Mouse (Mus musculus) hindbrain, embryonic 14.5 days (tissue): ENCODE data around the gene Hdgfl2. TPM values are rescaled to one million over a fixed set of nuclear protein-coding genes. Genes with fewer than 3 reads are reported as not detected.
"Not testable (repeated sequence)": the region's sequence is repeated elsewhere in the genome, so short reads cannot be mapped to it uniquely, and the experiment has no call there.

Experiments used
- ATAC-seq: fragments of 200-750 bp; cut with Nextera tagmentation; 2 replicates; pipeline ENCODE4 v1.8.0; 2017; ENCODE audit warnings: moderate number of reproducible peaks, mild to moderate bottlenecking, moderate TSS enrichment, moderate library complexity; ENCODE audit not compliant: low FRiP score
- DNase-seq: peaks from one replicate; pipeline ENCODE4 v3.0.0-alpha.2; 2015; ENCODE audit warnings: low spot score
- H3K27ac ChIP-seq: fragments of 300-500 bp; sonication (generic); 2 replicates; pipeline ENCODE4 v1.5.1; 2014; ENCODE audit warnings: mild to moderate bottlenecking, moderate library complexity
- H3K27me3 ChIP-seq: fragments of 300-500 bp; sonication (generic); 2 replicates; pipeline ENCODE4 v1.6.1; 2014; ENCODE audit warnings: mild to moderate bottlenecking, low read length, mixed read lengths; ENCODE audit not compliant: control insufficient read depth, insufficient read depth
- H3K36me3 ChIP-seq: fragments of 300-500 bp; sonication (generic); replicated peaks from 2 replicates; pipeline ENCODE4 v1.6.1; 2014; ENCODE audit not compliant: control insufficient read depth, insufficient read depth
- H3K4me1 ChIP-seq: fragments of 300-500 bp; sonication (generic); replicated peaks from 2 replicates; pipeline ENCODE4 v1.6.1; 2014; ENCODE audit warnings: antibody characterized with exemption, low read length, mixed read lengths; ENCODE audit not compliant: control insufficient read depth, insufficient read depth
- H3K4me2 ChIP-seq: fragments of 300-500 bp; sonication (generic); replicated peaks from 2 replicates; pipeline ENCODE4 v1.6.1; 2014; ENCODE audit warnings: mild to moderate bottlenecking, moderate library complexity
- H3K4me3 ChIP-seq: fragments of 300-500 bp; sonication (generic); replicated peaks from 2 replicates; pipeline ENCODE4 v1.5.1; 2014; ENCODE audit warnings: mild to moderate bottlenecking, low read length
- H3K9ac ChIP-seq: fragments of 300-500 bp; sonication (generic); 2 replicates; pipeline ENCODE4 v1.6.1; 2014
- H3K9me3 ChIP-seq: fragments of 300-500 bp; sonication (generic); 2 replicates; pipeline ENCODE4 v1.6.1; 2016; ENCODE audit warnings: low read length; ENCODE audit not compliant: control insufficient read depth
- WGBS: fragments of 180-500 bp; shearing (Covaris S2); extraction: QIAGEN DNeasy Blood & Tissue Kit; methylation state at CpG from one replicate; pipeline ENCODE4 v1.1.7; 2014; 5-methylcytosine and 5-hydroxymethylcytosine counted together
- polyA plus RNA-seq: library from polyadenylated mRNA; unstranded; fragments of >200 nt; fragmentation: Nextera tagmentation; extraction: Ambion mirVana; gene quantifications from 2 replicates; pipeline ENCODE4 v1.2.1, GENCODE M21; 2014

Gene Hdgfl2
- polyA plus RNA-seq, 1 experiment from 2014 or later, result 98.1 TPM

DNA sequence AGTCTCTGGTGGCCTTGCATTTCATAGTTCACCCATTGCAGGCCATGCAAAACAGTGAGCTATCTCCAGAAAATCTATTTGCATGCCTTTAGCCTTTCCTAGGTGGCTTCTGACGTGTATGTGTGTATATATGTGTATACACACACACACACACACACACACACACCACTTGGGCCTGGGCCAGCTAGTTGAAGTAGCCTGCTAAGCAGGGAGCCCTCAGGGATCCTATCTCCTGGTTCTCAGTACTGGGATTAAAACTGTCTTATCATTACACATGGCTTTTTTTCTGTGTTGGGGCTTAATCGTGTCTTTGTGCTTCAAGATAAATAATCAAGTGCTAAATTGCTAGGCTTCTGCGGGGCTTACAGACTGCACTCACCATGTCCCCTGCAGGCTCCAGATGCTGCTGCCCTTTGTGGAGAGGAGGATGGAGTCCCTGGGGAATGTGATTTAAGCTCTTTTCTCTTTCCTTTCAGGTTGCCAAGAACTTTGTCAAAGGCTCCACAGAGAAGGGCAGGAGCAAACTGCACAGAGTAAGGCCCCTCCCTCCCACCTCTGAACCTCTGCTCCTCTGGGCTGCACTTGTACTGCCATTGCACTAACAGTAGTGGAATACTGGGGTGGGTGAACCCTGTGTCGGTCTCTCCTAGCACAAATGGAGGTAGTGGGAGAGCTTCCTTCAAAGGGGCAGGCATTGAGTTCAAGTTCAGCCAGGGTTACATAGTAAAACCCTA lies 23.3 kb upstream of the Hdgfl2 start:
- no peak overlapping the region for H3K4me2 ChIP-seq
- peak; percentile 27; the same call in 1 of the 2 replicates for ATAC-seq
- WGBS, result 65% methylated on average over 4 of the region's 4 CpGs

DNA sequence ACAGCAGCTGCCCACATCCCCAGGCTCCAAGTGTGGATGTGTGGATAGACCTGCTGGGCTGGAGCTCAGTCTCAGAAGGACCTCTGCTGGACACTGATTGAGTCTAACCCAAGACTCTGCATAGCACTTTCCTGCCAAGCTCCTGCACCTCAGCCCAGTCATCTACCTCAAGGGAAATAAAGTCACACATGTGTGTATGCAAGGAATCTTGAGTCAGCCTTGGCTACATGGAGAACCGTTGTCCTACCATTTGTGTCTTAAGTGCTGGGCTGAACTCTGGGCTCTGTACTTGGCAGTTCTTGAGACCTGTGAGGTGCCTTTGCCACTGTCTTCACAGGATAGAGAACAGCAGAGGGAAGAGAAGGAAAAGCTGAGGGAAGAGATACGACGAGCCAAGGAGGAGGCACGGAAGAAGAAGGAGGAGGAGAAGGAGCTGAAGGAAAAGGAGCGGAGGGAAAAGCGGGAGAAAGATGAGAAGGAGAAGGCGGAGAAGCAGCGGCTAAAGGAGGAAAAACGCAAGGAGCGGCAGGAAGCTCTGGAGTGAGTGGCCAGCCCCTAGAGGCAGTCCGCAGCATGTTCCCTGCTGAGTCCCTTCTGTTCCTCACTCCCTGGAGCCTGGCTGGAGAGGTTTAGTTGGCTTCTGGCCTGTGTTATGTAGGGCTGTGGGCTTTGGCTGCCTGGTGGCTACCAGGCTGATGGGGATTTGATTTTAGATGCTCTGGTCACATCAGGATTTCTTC lies 21.9 kb upstream of the Hdgfl2 start:
- Histone ChIP-seq H3K27me3 (no peaks in the 10 kb centered on the region), H3K4me2 (no peak overlapping the region), H3K36me3 (peaks cover 27% of the 10 kb centered on the region), H3K9me3 (no peaks in the 10 kb centered on the region), H3K9ac (no peak overlapping the region), H3K4me3 (no peak overlapping the region), H3K4me1 (no peaks in the 10 kb centered on the region), H3K27ac (no peak overlapping the region)
- DNase-seq (no peak), ATAC-seq (no peak)
- 84% methylated on average over 11 of the region's 11 CpGs for WGBS

More for the DNA sequence above, 23.3 kb upstream of the Hdgfl2 start:
- Histone ChIP-seq H3K27me3 (no peaks in the 10 kb centered on the region), H3K9me3 (no peaks in the 10 kb centered on the region), H3K4me1 (no peaks in the 10 kb centered on the region), H3K36me3 (peaks cover 19% of the 10 kb centered on the region), H3K27ac (0 out of 2 replicates have a peak overlapping the region, but pooled peaks have one; percentile 14), H3K4me3 (no peak overlapping the region), H3K9ac (no peak overlapping the region)
- no peak for DNase-seq

DNA sequence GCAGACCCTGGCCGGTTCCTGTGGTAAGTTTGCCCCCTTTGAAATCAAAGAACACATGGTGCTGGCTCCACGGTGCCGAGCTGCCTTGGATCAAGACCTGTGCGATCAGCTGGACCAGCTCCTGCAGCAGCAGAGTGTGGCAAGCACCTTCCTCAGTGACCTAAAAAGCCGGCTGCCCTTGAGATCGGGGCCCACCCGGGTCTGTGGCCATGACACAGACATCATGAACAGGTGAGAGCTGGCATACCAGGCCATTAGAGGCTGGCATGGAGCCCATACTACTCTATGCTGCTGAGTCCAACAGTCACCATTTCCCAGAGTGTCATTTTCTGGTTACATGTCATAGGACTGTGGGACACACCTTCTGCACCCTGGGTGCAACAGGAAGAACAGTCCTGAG lies 17.4 kb upstream of the Hdgfl2 start:
- Histone ChIP-seq H3K4me2 (no peak overlapping the region), H3K27me3 (no peaks in the 10 kb centered on the region), H3K4me1 (no peaks in the 10 kb centered on the region), H3K27ac (no peak overlapping the region), H3K9ac (no peak overlapping the region), H3K36me3 (peaks cover 44% of the 10 kb centered on the region), H3K9me3 (no peaks in the 10 kb centered on the region), H3K4me3 (no peak overlapping the region)
- ATAC-seq, result no peak
- 90% methylated on average over 7 of the region's 7 CpGs for WGBS
- no peak for DNase-seq

DNA sequence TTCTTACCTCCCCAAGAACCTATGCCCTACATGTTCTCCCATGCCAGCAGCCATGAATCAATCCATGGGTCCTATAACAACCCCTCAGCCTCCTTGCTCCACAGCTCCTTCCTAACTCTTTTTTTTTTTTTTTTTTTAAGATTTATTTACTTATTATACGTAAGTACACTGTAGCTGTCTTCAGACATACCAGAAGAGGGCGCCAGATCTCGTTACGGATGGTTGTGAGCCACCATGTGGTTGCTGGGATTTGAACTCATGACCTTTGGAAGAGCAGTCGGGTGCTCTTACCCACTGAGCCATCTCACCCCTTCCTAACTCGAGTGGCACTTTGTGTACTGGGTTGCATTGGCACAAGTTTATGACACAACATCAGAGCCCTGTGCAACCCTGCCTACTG lies 13.7 kb upstream of the Hdgfl2 start:
- H3K9me3 ChIP-seq, H3K27me3 ChIP-seq, H3K4me1 ChIP-seq, H3K4me3 ChIP-seq, H3K27ac ChIP-seq, H3K4me2 ChIP-seq, DNase-seq, H3K9ac ChIP-seq, ATAC-seq: not testable (repeated sequence)
- H3K36me3 ChIP-seq, result peaks cover 61% of the 10 kb centered on the region
- 83% methylated on average over 6 of the region's 6 CpGs for WGBS

DNA sequence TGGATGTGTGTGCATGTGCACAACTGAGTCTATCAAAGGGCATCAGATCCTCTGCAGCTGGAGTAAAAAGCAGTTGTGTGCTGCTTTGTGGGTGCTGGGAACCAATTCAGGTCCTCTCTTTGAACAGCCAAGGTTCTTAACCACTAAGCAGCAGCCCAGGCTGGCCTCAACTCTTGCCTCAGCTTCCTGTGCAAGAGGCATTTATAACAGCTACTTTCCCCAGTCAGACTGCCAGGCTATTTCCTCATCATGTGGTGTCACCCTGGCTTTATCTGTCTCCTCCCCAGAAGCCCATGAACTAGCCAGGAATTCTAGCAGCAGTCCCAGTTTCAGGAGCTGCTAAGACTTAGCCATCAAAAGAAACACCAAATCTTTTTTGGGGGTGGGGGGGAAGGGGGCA lies 13.0 kb upstream of the Hdgfl2 start:
- ATAC-seq, result no peak
- Histone ChIP-seq H3K4me1 (no peaks in the 10 kb centered on the region), H3K4me2 (no peak overlapping the region), H3K27me3 (no peaks in the 10 kb centered on the region), H3K4me3 (no peak overlapping the region), H3K27ac (no peak overlapping the region), H3K9me3 (no peaks in the 10 kb centered on the region), H3K36me3 (peaks cover 68% of the 10 kb centered on the region), H3K9ac (no peak overlapping the region)
- DNase-seq, result no peak

GRCm38 (mm10) chr17:56069066-56069465 lies 10.4 kb upstream of the Hdgfl2 start:
- no peak overlapping the region for H3K4me3 ChIP-seq
- no peak overlapping the region for H3K4me2 ChIP-seq
- ATAC-seq (no peak), DNase-seq (no peak)
- H3K4me1 ChIP-seq, result peaks cover 4% of the 10 kb centered on the region
- H3K27ac ChIP-seq, result no peak overlapping the region
- H3K9me3 ChIP-seq, result no peaks in the 10 kb centered on the region
- H3K27me3 ChIP-seq, result no peaks in the 10 kb centered on the region
- H3K9ac ChIP-seq, result no peak overlapping the region
- peaks cover 75% of the 10 kb centered on the region for H3K36me3 ChIP-seq
- WGBS, result 97% methylated on average over 14 of the region's 14 CpGs

DNA sequence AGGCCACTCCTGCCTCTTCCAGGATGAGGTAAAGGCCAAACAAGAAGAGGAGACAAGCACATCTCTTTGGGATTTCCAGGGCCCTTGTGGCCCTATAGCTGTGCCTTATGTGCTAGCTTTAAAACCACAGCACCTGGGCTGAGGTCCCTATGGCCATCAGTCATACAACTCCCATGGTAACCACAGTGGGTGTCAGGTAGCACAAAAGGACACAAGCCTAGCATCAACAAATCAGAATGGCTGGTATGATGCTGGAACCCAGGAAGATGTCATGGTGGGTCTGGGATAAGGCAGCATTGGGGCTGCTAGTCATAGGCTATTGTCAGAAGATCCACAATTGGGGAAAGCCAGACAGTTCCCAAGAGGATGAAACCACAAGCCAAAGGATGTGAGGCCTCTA lies 8.3 kb upstream of the Hdgfl2 start:
- Histone ChIP-seq H3K27me3 (no peaks in the 10 kb centered on the region), H3K4me1 (peaks cover 7% of the 10 kb centered on the region), H3K4me2 (no peak overlapping the region), H3K9ac (no peak overlapping the region), H3K9me3 (no peaks in the 10 kb centered on the region), H3K27ac (no peak overlapping the region), H3K4me3 (no peak overlapping the region), H3K36me3 (peaks cover 72% of the 10 kb centered on the region)
- ATAC-seq, result no peak
- no peak for DNase-seq

DNA sequence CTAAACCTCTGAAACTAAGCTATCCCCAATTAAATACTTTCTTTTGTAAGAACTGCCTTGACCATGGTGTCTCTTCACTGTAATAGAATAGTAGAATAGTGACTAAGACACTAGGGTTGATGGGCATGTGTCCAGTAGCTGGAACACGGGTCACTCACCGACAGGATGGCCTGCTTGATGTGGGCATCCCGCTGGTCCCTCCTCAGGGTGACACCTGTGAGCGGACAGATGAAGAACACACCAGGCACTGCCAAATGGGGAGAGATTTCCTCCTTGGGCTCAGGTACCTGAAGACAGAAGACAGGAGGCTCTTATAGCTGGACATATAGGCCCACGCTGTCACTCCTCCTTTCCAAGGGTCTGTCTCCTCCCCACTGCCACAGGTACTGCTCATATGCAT lies 7.2 kb upstream of the Hdgfl2 start:
- no peak for ATAC-seq
- WGBS, result 89% methylated on average over 5 of the region's 5 CpGs
- Histone ChIP-seq H3K4me2 (no peak overlapping the region), H3K9ac (no peak overlapping the region), H3K27ac (no peak overlapping the region), H3K27me3 (no peaks in the 10 kb centered on the region), H3K4me3 (no peak overlapping the region), H3K9me3 (no peaks in the 10 kb centered on the region), H3K36me3 (peaks cover 62% of the 10 kb centered on the region), H3K4me1 (peaks cover 7% of the 10 kb centered on the region)
- no peak for DNase-seq

DNA sequence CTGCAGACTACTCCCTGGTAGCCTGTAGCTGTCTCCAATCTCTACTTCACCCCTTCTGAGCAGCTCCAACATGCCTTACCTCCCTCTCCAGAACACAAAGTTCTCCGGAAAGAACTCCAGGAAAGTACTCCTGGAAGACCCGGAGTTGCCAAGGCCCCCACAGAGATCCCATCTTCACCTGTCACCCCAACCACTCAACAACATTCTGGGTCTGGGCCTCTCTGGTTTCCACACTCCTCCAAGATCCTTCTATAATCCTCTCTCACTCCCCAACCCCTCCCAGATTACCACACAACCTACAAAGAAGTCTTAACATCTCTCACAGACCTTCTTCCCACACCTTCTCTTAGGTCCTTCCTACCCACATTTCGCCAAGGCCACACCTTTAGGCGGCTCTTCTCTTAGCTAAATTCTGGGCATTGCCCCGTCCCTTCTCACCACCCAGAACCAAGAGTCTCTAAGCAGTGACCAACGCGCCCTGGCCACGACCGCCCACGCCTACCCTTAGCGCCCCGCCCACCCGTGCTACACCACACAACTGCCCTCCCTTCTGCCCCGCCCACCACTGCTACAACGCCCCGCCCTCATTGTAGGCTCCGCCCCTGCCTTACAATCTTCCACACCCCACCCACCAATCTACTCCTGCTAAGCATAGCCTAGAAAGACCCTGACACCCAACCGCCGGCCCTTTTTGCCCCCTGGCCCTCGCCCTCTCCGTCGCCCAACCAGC lies 5.2 kb upstream of the Hdgfl2 start:
- Histone ChIP-seq H3K27ac (peak overlapping the region; percentile 90), H3K4me3 (peak overlapping the region; percentile 63)

More for the DNA sequence above, 5.2 kb upstream of the Hdgfl2 start:
- Histone ChIP-seq H3K4me1 (peaks cover 7% of the 10 kb centered on the region), H3K9me3 (no peaks in the 10 kb centered on the region), H3K4me2 (peak overlapping the region; percentile 79), H3K9ac (peak overlapping the region; percentile 82), H3K36me3 (peaks cover 42% of the 10 kb centered on the region), H3K27me3 (no peaks in the 10 kb centered on the region)
- DNase-seq (peak; percentile 66), ATAC-seq (peak; percentile 12; the same call in 1 of the 2 replicates)
- 9% methylated on average over 22 of the region's 22 CpGs for WGBS
